Mouse (Mus musculus) adrenal gland, postnatal 0 days (tissue): ENCODE data around the gene Kcnc4. TPM values are rescaled to one million over a fixed set of nuclear protein-coding genes. Genes with fewer than 3 reads are reported as not detected.

Experiments
- polyA plus RNA-seq: library from polyadenylated mRNA; unstranded; fragments of >200 nt; fragmentation: Nextera tagmentation; extraction: Ambion mirVana; gene quantifications from 2 replicates; pipeline ENCODE4 v1.2.1, GENCODE M21; 2015

The Kcnc4 gene
- polyA plus RNA-seq: 4.8 and 6.4 TPM in 2 replicates

DNA sequence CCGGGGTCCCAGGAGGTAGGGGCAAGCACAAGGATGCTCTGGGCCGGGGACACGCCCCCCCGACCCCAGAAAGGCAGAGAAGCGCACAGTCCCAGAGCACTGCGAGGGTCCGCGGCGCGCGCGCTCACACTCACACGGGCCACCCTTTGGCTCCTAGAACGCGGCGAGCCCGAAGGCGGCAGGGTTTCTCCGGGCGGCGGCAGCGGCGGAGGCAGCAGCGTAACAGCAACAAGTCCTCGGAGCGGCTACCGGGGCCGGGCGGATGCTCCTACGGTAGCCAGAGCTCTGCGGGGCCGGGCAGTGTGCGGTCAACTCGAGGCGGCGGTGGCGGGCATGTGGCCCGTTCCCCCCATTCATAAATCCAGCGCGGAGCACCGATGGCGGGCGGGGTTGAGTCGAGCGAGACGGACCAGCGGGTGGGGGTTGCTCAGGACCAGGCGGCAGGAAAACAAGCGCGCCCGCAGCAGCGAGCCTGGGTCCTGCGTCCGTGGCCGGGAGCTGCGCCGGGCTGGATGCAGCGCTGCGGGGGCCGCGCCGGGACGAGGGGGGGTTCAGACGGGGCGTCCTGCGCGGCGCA is at the start of gene Kcnc4:
Gene Kcnc4, minus strand, starts transcription at position 357 of the 577 bp plus-strand sequence.

Other genes with a start within 250 kb of the Kcnc4 start
- 5.7 and 151 TPM in 2 replicates for gene Cym, start 237.8 kb downstream of the Kcnc4 start, polyA plus RNA-seq
- gene A630076J17Rik, start 228.9 kb downstream of the Kcnc4 start, polyA plus RNA-seq: not detected in 2 replicates
- 0.32 and 0.43 TPM in 2 replicates for gene Prok1, start 219.8 kb downstream of the Kcnc4 start, polyA plus RNA-seq
- 323 and 440 TPM in 2 replicates for gene Lamtor5, start 180.7 kb downstream of the Kcnc4 start, polyA plus RNA-seq
- 2.7 and 3.5 TPM in 2 replicates for gene Slc16a4, start 168.3 kb downstream of the Kcnc4 start, polyA plus RNA-seq
- gene Rbm15, start 125.9 kb downstream of the Kcnc4 start, polyA plus RNA-seq: 5.6 and 8.5 TPM in 2 replicates
- gene Slc6a17, start 58.5 kb upstream of the Kcnc4 start, polyA plus RNA-seq: 0.66 and 2.7 TPM in 2 replicates
- not detected in 2 replicates for gene Ubl4b, start 95.5 kb upstream of the Kcnc4 start, polyA plus RNA-seq
- gene Alx3, start 135.5 kb upstream of the Kcnc4 start, polyA plus RNA-seq: not detected in 2 replicates
- gene Gm10961, start 171.8 kb upstream of the Kcnc4 start, polyA plus RNA-seq: not detected in 2 replicates
- gene Strip1, start 172.1 kb upstream of the Kcnc4 start, polyA plus RNA-seq: 22.0 and 23.1 TPM in 2 replicates
- 46.7 and 67.6 TPM in 2 replicates for gene Ahcyl1, start 237.0 kb upstream of the Kcnc4 start, polyA plus RNA-seq